Mouse (Mus musculus) embryonic fibroblast, embryonic 13.5 days (primary cell): ENCODE data around the gene Gm11213.

Experiments used
- CTCF ChIP-seq: IDR thresholded peaks from 2 replicates; pipeline ENCODE4 v1.5.1; 2011; ENCODE audit warnings: mild to moderate bottlenecking, control low read depth, low read length, moderate library complexity, borderline replicate concordance; ENCODE audit not compliant: insufficient read depth
- POLR2A ChIP-seq: IDR thresholded peaks from 2 replicates; pipeline ENCODE4 v1.6.1; 2011; ENCODE audit warnings: low read depth, mild to moderate bottlenecking, control low read depth, low read length, moderate library complexity

DNA sequence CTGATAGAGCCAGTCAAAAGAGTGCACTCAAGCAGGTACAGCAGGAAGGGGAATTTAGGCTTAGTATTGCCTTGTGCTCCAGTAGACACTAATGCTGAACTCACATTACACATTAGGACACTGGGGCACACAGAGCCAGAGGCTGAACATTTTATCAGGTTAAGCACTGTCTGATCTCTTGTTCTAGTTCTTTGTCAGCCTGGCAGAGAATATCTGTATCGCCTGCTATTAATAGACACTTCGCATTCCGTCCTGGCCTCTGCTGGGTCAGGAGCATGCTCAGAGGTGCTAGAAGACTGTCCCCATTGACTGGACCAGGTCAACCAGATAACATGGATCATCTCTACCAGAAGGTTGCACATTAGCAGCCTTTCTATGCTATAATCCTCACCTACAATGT, 484 bp upstream of the Gm11213 start:
- TF ChIP-seq CTCF (no peak), POLR2A (no peak)
